Mouse (Mus musculus): ENCODE measurements around the gene Yeats2.

- TF ChIP-seq POLR2A (IDR thresholded peaks at IDR 0.05; ENCODE audit: extremely low read depth, insufficient read depth, low read length) (no peak), CTCF (IDR thresholded peaks at IDR 0.05; ENCODE audit: low read depth, low read length) (no peak)
Observed at GRCm38 (mm10) chr16:20191161-20191882, 50.5 kb downstream of the Yeats2 start.

Measured in liver, adult 2 months (tissue).